Mouse (Mus musculus): Measurements from ENCODE around the gene C530008M17Rik. TPM values are rescaled to one million over a fixed set of nuclear protein-coding genes. Genes with fewer than 3 reads are reported as not detected.

C530008M17Rik gene
- total RNA-seq, 2 experiments from 2014 or later = 2.2 to 2.3 TPM

GRCm38 (mm10) chr5:76698187-76698586 lies 41.9 kb downstream of the C530008M17Rik start:
- intact Hi-C loops (cut with DNase I) = no loop called here
- DNase-seq (ENCODE audit: low spot score) = no peak

GRCm38 (mm10) chr5:76701127-76701853 lies 45.0 kb downstream of the C530008M17Rik start:
- DNase-seq (ENCODE audit: low spot score) = no peak
- intact Hi-C loops (cut with DNase I) = no loop called here

- no peak for DNase-seq (ENCODE audit: low spot score)
- intact Hi-C loops (cut with DNase I) = no loop called here
These were observed 45.8 kb downstream of the C530008M17Rik start for GRCm38 (mm10) chr5:76702104-76702503.

GRCm38 (mm10) chr5:76702646-76703045 lies 46.3 kb downstream of the C530008M17Rik start:
- DNase-seq (ENCODE audit: low spot score) = no peak
- intact Hi-C loops (cut with DNase I) = no loop called here

- DNase-seq (ENCODE audit: low spot score) = no peak
- intact Hi-C loops (cut with DNase I) = no loop called here
These were observed 49.2 kb downstream of the C530008M17Rik start for GRCm38 (mm10) chr5:76705307-76706173.

- intact Hi-C loops (cut with DNase I) = no loop called here
- no peak for DNase-seq (ENCODE audit: low spot score)
These were observed 50.8 kb downstream of the C530008M17Rik start for GRCm38 (mm10) chr5:76707072-76707471.

GRCm38 (mm10) chr5:76708004-76708403 lies 51.7 kb downstream of the C530008M17Rik start:
- intact Hi-C loops (cut with DNase I) = no loop called here
- no peak for DNase-seq (ENCODE audit: low spot score)

- intact Hi-C loops (cut with DNase I) = no loop called here
- DNase-seq (ENCODE audit: low spot score) = no peak
These were observed 57.4 kb downstream of the C530008M17Rik start for GRCm38 (mm10) chr5:76713743-76714142.

- no peak for DNase-seq (ENCODE audit: low spot score)
- intact Hi-C loops (cut with DNase I) = no loop called here
These were observed 63.6 kb downstream of the C530008M17Rik start for GRCm38 (mm10) chr5:76719954-76720353.

GRCm38 (mm10) chr5:76724878-76725277 lies 68.6 kb downstream of the C530008M17Rik start:
- DNase-seq (ENCODE audit: low spot score) = no peak
- intact Hi-C loops (cut with DNase I) = no loop called here

GRCm38 (mm10) chr5:76726518-76727103 lies 70.3 kb downstream of the C530008M17Rik start:
- intact Hi-C loops (cut with DNase I) = no loop called here
- DNase-seq (ENCODE audit: low spot score) = no peak

- intact Hi-C loops (cut with DNase I) = no loop called here
- no peak for DNase-seq (ENCODE audit: low spot score)
These were observed 76.8 kb downstream of the C530008M17Rik start for GRCm38 (mm10) chr5:76733055-76733641.

GRCm38 (mm10) chr5:76741463-76741862 lies 85.2 kb downstream of the C530008M17Rik start:
- intact Hi-C loops (cut with DNase I) = no loop called here
- DNase-seq (ENCODE audit: low spot score) = no peak

GRCm38 (mm10) chr5:76742076-76742475 lies 85.8 kb downstream of the C530008M17Rik start:
- DNase-seq (ENCODE audit: low spot score) = no peak
- intact Hi-C loops (cut with DNase I) = no loop called here

GRCm38 (mm10) chr5:76744737-76745209 lies 88.5 kb downstream of the C530008M17Rik start:
- no peak for DNase-seq (ENCODE audit: low spot score)
- intact Hi-C loops (cut with DNase I) = no loop called here

GRCm38 (mm10) chr5:76747851-76748250 lies 91.5 kb downstream of the C530008M17Rik start:
- no peak for DNase-seq (ENCODE audit: low spot score)
- intact Hi-C loops (cut with DNase I) = no loop called here

GRCm38 (mm10) chr5:76752351-76752750 lies 96.0 kb downstream of the C530008M17Rik start:
- DNase-seq (ENCODE audit: low spot score) = no peak
- intact Hi-C loops (cut with DNase I) = no loop called here

- DNase-seq (ENCODE audit: low spot score) = no peak
- intact Hi-C loops (cut with DNase I) = no loop called here
These were observed 104.0 kb downstream of the C530008M17Rik start for GRCm38 (mm10) chr5:76760349-76760748.

GRCm38 (mm10) chr5:76762030-76762698 lies 105.9 kb downstream of the C530008M17Rik start:
- intact Hi-C loops (cut with DNase I) = no loop called here

More at GRCm38 (mm10) chr5:76762030-76762698, 105.9 kb downstream of the C530008M17Rik start:
- DNase-seq (ENCODE audit: low spot score) = no peak

Measured in heart, postnatal 25 days (tissue).